Mouse (Mus musculus): ENCODE results near the gene Nek11.

Gene Nek11

DNA sequence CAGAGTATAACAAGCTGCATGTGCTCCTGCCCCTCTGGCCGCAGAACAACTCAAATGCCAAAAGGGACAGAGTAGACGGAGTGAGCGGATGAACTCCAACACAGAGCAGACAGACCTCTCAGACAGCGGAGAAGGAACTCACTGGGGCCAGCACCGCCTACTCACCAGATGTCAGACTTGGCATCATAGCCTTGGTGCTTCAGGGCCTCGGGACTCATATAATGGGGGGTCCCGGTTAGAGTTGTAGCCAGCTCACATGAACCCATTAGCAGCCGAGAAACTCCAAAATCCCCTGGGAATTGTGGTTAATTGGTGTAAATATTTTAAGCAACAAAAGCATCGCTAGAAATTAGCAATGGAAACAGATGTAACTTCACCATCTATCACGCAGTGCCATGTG is 82.1 kb downstream of the Nek11 start:
- DNase-seq (ENCODE audit: low read depth in 1 of 2, low spot score in 2 of 2) = no peak

GRCm38 (mm10) chr9:105312686-105313085 is 82.6 kb downstream of the Nek11 start:
- no peak for DNase-seq (ENCODE audit: low read depth in 1 of 2, low spot score in 2 of 2)

DNA sequence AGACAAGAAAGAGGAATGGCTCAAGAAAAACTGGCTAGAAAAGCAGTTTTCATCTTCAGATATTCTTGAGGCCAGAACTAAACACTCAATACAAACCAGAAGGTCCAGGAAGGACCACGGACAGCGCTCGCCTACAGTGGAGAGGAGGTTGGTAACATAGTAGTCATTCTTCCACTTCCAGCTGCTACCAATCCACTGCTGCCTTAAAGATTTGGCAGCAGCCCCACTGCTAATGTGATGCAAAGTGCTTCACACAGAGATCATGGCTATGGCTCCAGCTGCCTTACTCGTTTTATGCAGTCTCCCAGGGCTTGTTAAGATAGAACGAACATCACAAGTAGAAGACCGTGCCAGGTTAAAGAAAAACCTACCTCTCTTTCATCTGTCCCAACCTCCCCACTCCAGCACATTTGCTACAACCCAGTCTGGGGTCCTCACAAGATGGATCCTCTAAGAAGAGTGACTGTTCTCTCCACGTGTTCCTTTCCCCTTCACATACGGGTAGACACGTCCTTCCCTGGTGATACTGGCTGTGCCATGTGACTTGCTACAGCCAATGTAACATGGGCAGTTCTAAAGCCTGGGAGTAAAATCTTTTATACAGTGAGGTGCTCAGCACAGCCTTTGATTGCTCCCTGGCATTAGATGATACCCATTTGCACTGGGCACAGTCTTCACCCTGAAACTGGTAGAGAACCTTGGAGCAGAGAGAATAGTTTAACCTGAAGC is 85.6 kb downstream of the Nek11 start:
- no peak for DNase-seq (ENCODE audit: low read depth in 1 of 2, low spot score in 2 of 2)

DNA sequence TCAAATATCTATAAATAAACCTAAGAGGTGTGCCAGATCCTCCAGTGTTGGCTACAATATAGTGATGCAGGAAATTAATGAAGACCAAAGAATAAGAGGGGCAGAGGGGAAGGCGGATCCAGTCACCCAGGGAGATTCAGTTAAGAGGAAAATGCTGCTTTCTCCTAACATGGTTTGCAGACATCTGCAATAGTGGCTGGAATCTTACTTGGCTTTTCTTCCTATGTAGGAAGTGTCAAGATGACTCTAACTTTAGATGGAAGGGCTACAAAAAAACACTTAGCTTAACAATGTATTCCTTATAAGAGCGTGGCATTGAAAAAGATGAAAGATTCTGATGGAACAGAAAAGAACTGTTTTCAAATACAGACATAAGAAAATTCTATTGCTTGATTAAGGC is 89.3 kb downstream of the Nek11 start:
- no peak for DNase-seq (ENCODE audit: low read depth in 1 of 2, low spot score in 2 of 2)

GRCm38 (mm10) chr9:105302230-105302629 is 93.1 kb downstream of the Nek11 start:
- DNase-seq (ENCODE audit: low read depth in 1 of 2, low spot score in 2 of 2) = no peak

DNA sequence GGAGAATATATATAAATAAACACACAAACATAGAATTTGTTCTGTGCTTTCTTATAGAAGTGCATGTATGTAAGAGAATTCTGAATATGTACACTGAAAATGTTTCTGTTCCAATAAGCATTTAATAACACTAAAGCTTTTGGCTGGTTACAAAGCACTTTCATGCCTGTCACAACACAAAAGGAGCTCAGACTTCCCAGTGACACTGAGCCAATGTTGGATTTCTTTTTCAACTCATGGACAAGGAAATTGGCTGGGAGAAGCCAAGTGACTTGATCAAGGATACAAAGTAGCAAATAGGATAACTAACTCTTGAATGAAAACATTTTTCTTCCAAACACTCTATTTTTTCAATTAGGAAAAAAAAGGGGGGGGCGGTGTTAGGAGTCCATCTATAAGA is 93.9 kb downstream of the Nek11 start:
- no peak for DNase-seq (ENCODE audit: low read depth in 1 of 2, low spot score in 2 of 2)

DNA sequence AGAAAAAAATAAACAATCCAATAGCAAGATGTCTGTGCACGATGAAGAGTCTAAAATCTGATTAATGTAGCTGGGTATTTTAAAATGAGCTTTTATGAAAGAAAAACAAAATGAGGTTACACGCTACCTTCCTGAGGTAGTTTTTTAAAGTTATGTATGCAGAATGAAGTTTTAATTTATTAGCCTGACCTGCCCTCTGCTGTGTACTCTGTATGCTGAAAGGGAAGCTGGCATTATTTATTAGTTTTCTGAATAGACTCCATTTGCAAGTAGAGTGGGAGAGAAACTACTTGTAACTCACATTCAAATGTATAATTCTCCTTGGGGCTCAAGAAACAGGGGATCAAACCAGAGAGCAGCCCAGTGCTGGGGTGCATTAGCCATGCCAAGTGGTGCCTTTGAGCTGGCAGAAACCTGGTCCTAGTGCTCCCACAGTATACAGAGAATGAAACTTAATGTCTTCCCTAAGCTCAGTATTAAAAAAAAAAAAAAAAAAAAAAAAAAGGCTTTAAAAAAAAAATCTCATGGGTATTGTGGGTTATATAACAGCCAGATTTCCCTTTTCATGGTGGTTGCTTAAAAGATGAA is 94.5 kb downstream of the Nek11 start:
- DNase-seq (ENCODE audit: low read depth in 1 of 2, low spot score in 2 of 2) = no peak

DNA sequence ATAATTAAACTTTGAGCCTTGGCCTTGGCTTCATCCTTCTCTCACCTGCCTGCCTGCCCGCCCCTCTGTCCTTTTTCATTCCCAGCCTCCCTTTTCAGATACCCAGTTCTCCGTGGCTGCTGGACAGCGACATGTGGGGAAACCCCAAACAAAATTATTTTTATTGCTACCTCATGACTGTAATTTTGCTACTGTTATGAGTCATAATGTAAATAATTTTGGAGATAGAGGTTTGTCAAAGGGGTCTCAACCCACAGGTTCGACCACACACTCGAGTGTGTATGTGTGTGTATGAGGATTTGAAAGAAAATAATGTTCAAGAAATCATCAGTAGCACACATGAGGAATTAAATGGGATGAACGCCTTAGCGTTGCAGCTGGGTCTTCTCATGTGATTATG is 110.7 kb downstream of the Nek11 start:
- DNase-seq (ENCODE audit: low read depth in 1 of 2, low spot score in 2 of 2) = no peak

- no peak for DNase-seq (ENCODE audit: low read depth in 1 of 2, low spot score in 2 of 2)
Measured at GRCm38 (mm10) chr9:105282725-105283124, 112.6 kb downstream of the Nek11 start.

DNA sequence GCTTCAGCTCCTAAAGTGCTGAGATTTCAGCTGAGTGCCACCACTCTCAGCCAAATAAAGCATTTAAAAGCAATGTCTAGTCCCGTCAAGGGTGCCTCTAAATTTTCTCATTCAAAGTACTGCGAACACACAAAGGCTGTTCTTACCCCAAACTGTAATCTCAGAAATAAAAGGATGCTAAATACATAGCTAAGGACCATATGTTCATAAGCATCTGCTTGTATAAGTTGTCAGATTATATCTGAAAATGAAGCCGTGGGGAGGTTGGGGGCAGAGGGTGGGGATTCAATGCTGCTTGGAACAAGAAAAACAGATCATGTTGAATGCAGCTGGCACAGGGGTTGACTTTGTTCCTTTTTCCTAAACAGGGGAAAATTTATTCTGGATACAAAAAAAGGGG is 120.4 kb downstream of the Nek11 start:
- no peak for DNase-seq (ENCODE audit: low read depth in 1 of 2, low spot score in 2 of 2)

GRCm38 (mm10) chr9:105274286-105274685 is 121.0 kb downstream of the Nek11 start:
- DNase-seq (ENCODE audit: low read depth in 1 of 2, low spot score in 2 of 2) = no peak

- no peak for DNase-seq (ENCODE audit: low read depth in 1 of 2, low spot score in 2 of 2)
Measured at GRCm38 (mm10) chr9:105272241-105272640, 123.1 kb downstream of the Nek11 start.

GRCm38 (mm10) chr9:105263140-105263539 is 132.2 kb downstream of the Nek11 start:
- DNase-seq (ENCODE audit: low read depth in 1 of 2, low spot score in 2 of 2) = no peak

GRCm38 (mm10) chr9:105257668-105258067 is 137.7 kb downstream of the Nek11 start:
- no peak for DNase-seq (ENCODE audit: low read depth in 1 of 2, low spot score in 2 of 2)

DNA sequence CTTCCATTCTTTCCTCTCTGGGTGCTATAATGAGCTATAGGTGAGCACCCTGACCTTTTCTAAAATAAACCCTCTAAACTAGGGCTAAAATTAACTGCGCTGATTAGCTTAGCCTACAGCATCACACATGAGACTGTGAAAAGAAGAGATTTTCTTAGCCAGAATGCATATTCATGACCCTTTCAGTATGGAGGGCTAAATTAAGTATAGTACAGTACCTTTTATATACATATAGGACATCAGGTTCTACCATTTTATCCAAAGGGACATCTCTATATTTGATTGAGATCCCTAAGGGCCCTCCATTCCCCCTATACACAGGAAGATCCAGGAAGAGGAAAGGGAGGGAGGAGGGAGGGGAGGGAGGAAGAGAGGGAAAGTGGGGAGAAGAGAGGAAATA is 141.2 kb downstream of the Nek11 start:
- DNase-seq (ENCODE audit: low read depth in 1 of 2, low spot score in 2 of 2) = no peak

- DNase-seq (ENCODE audit: low read depth in 1 of 2, low spot score in 2 of 2) = no peak
Measured at GRCm38 (mm10) chr9:105252349-105253041, 142.8 kb downstream of the Nek11 start.

DNA sequence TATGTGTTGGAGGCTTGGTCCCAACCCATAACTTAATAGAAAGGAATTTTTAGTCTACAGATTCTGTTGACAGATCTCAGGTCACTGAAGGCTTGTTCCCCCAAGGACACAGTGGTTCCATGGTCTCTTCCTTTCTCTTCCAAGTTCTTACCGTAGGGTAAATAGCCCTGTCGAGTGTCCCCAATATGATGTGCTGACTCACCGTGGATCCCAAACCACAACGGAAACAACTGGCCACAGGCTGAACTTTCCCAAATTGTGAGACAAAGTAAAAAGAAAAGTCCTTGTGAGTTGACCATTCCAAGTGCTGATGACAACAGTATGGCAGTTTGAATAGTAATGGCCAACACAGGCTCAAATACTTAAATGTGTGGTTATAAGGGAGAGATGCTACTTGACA is 144.1 kb downstream of the Nek11 start:
- DNase-seq (ENCODE audit: low read depth in 1 of 2, low spot score in 2 of 2) = no peak

- no peak for DNase-seq (ENCODE audit: low read depth in 1 of 2, low spot score in 2 of 2)
Measured at GRCm38 (mm10) chr9:105244024-105244423, 151.3 kb downstream of the Nek11 start.

- no peak for DNase-seq (ENCODE audit: low read depth in 1 of 2, low spot score in 2 of 2)
Measured at GRCm38 (mm10) chr9:105214434-105214833, 180.9 kb downstream of the Nek11 start.

- DNase-seq (ENCODE audit: low read depth in 1 of 2, low spot score in 2 of 2) = no peak
Measured at GRCm38 (mm10) chr9:105200305-105200704, 195.0 kb downstream of the Nek11 start.

GRCm38 (mm10) chr9:105186725-105187124 is 208.6 kb downstream of the Nek11 start:
- no peak for DNase-seq (ENCODE audit: low read depth in 1 of 2, low spot score in 2 of 2)

- DNase-seq (ENCODE audit: low read depth in 1 of 2, low spot score in 2 of 2) = no peak
Measured at GRCm38 (mm10) chr9:105182392-105182791, 212.9 kb downstream of the Nek11 start.

All from monocyte, adult 2 months (primary cell).